Comparison of ENCODE assay signal across 15 mouse cellular contexts in genomic region chr1:72449752-72450151, GRCm38 (mm10).
"Had no signal": no experiment of that assay in that cellular context is flagged by ENCODE, and none has a peak within 500 bp of the region (broad histone marks: within the 10 kb centered on the region; RNA-seq: fewer than 3 reads in every experiment).

No protein-coding gene starts in this region.

- DNase-seq: kidney, postnatal 10 days; kidney, postnatal 4 days; left cerebral cortex, postnatal 4 days; lung, adult 2 months; lung, postnatal 4 days; right cerebral cortex, postnatal 4 days; spleen, adult 18-20 months; thymus, adult 2 months; thymus, postnatal 25 days had no signal

- ATAC-seq: lung, postnatal 0 days had no signal

- H3K36me3 ChIP-seq: limb, embryonic 13.5 days; midbrain, embryonic 12.5 days had no signal

- H3K4me2 ChIP-seq: limb, embryonic 13.5 days; midbrain, embryonic 12.5 days; neural tube, embryonic 15.5 days had no signal

- H3K27ac ChIP-seq: layer of hippocampus, adult 2 months; limb, embryonic 13.5 days; liver, embryonic 14.5 days; midbrain, embryonic 12.5 days; neural tube, embryonic 15.5 days had no signal

- H3K9me3 ChIP-seq: limb, embryonic 13.5 days; midbrain, embryonic 12.5 days; neural tube, embryonic 15.5 days had no signal

- H3K9ac ChIP-seq: limb, embryonic 13.5 days; liver, embryonic 14.5 days; midbrain, embryonic 12.5 days; neural tube, embryonic 15.5 days had no signal

- H3K4me1 ChIP-seq: limb, embryonic 13.5 days had no signal

- H3K4me3 ChIP-seq: layer of hippocampus, adult 2 months; limb, embryonic 13.5 days; midbrain, embryonic 12.5 days; neural tube, embryonic 15.5 days had no signal

- H3K27me3 ChIP-seq: limb, embryonic 13.5 days; midbrain, embryonic 12.5 days; neural tube, embryonic 15.5 days had no signal
